Mouse (Mus musculus): ENCODE results near the gene Ppib.

- TF ChIP-seq CTCF (IDR thresholded peaks at IDR 0.05; ENCODE audit: extremely low read depth, insufficient read depth, insufficient read length, insufficient replicate concordance): no peak
- no peak for TF ChIP-seq POLR2A (IDR thresholded peaks at IDR 0.05; ENCODE audit: low read depth, low read length)
Measured at GRCm38 (mm10) chr9:66061656-66062055, 1.6 kb downstream of the Ppib start.
